Mouse (Mus musculus) midbrain, embryonic 13.5 days (tissue): ENCODE measurements around the gene Tbc1d1. TPM values are rescaled to one million over a fixed set of nuclear protein-coding genes. Genes with fewer than 3 reads are reported as not detected.

Experiments
- ATAC-seq: fragments of 200-750 bp; cut with Nextera tagmentation; 2 replicates; pipeline ENCODE4 v1.8.0; 2017; ENCODE audit warnings: mild to moderate bottlenecking, moderate TSS enrichment, moderate library complexity
- H3K27ac ChIP-seq: fragments of 300-500 bp; sonication (generic); 2 replicates; pipeline ENCODE4 v1.5.1; 2015; ENCODE audit warnings: inconsistent platforms, mild to moderate bottlenecking, moderate library complexity
- H3K27me3 ChIP-seq: fragments of 300-500 bp; sonication (generic); 2 replicates; pipeline ENCODE4 v1.6.1; 2015; ENCODE audit warnings: mild to moderate bottlenecking, inconsistent platforms
- H3K36me3 ChIP-seq: fragments of 300-500 bp; sonication (generic); 2 replicates; pipeline ENCODE4 v1.6.1; 2015; ENCODE audit warnings: mild to moderate bottlenecking, inconsistent platforms
- H3K4me1 ChIP-seq: fragments of 300-500 bp; sonication (generic); replicated peaks from 2 replicates; pipeline ENCODE4 v1.6.1; 2015; ENCODE audit warnings: inconsistent platforms
- H3K4me2 ChIP-seq: fragments of 300-500 bp; sonication (generic); replicated peaks from 2 replicates; pipeline ENCODE4 v1.6.1; 2015; ENCODE audit warnings: moderate library complexity, mild to moderate bottlenecking, inconsistent platforms
- H3K4me3 ChIP-seq: fragments of 300-500 bp; sonication (generic); replicated peaks from 2 replicates; pipeline ENCODE4 v1.5.1; 2015; ENCODE audit warnings: mild to moderate bottlenecking, inconsistent platforms
- H3K9ac ChIP-seq: fragments of 300-500 bp; sonication (generic); replicated peaks from 2 replicates; pipeline ENCODE4 v1.6.1; 2015; ENCODE audit warnings: mild to moderate bottlenecking, inconsistent platforms
- H3K9me3 ChIP-seq: fragments of 300-500 bp; sonication (generic); 2 replicates; pipeline ENCODE4 v1.6.1; 2016; ENCODE audit warnings: mild to moderate bottlenecking, inconsistent platforms
- WGBS: fragments of 180-500 bp; shearing (Covaris S2); methylation state at CpG from one replicate; pipeline ENCODE4 v1.1.7; 2015; 5-methylcytosine and 5-hydroxymethylcytosine counted together
- polyA plus RNA-seq: library from polyadenylated mRNA; unstranded; fragments of >200 nt; fragmentation: Nextera tagmentation; extraction: Ambion mirVana; gene quantifications from 2 replicates; pipeline ENCODE4 v1.2.1, GENCODE M21; 2015

Gene Tbc1d1
- polyA plus RNA-seq, 1 experiment from 2014 or later: 11.7 TPM

- no peak overlapping the region for H3K27ac ChIP-seq
- no peaks in the 10 kb centered on the region for H3K36me3 ChIP-seq
- WGBS: 85% methylated on average over 10 of the region's 10 CpGs
Observed at GRCm38 (mm10) chr5:64146384-64147005, 9.6 kb upstream of the Tbc1d1 start.

GRCm38 (mm10) chr5:64149184-64150127 lies 6.6 kb upstream of the Tbc1d1 start:
- Histone ChIP-seq H3K27me3 (peaks cover 8% of the 10 kb centered on the region), H3K9ac (no peak overlapping the region), H3K4me3 (no peak overlapping the region), H3K4me1 (0 out of 2 replicates have a peak, but pooled peaks cover 2% of the 10 kb centered on the region), H3K9me3 (no peaks in the 10 kb centered on the region), H3K4me2 (no peak overlapping the region), H3K27ac (no peak overlapping the region), H3K36me3 (no peaks in the 10 kb centered on the region)
- no peak for ATAC-seq
- 38% methylated on average over 17 of the region's 17 CpGs for WGBS

More at GRCm38 (mm10) chr5:64146384-64147005, 9.6 kb upstream of the Tbc1d1 start:
- no peak overlapping the region for H3K4me2 ChIP-seq
- ATAC-seq: no peak
- H3K4me1 ChIP-seq: 0 out of 2 replicates have a peak, but pooled peaks cover 2% of the 10 kb centered on the region
- H3K27me3 ChIP-seq: peaks cover 8% of the 10 kb centered on the region
- no peaks in the 10 kb centered on the region for H3K9me3 ChIP-seq
- H3K4me3 ChIP-seq: no peak overlapping the region
- no peak overlapping the region for H3K9ac ChIP-seq

DNA sequence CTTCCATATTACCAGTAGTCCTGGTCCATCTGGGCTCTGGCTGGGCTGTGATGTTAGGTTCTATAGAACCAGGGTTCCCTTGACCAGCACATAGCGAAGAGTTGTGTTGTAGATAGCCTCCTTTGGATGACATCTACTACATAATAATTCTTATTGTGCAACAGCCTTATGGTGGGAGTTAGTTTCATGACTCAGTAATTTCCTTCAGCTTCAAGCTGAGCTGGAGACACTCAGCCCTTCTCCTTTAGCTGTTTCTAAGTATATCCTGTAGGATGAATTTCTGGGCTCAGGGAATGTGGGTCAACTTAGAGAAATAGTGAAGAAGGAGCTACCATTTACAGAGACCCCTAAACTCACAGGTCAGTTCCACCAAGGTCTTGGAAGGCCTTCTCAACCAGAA lies 2.8 kb upstream of the Tbc1d1 start:
- Histone ChIP-seq H3K4me1 (0 out of 2 replicates have a peak, but pooled peaks cover 2% of the 10 kb centered on the region), H3K27ac (no peak overlapping the region), H3K4me2 (no peak overlapping the region), H3K9ac (no peak overlapping the region), H3K4me3 (no peak overlapping the region), H3K9me3 (no peaks in the 10 kb centered on the region), H3K27me3 (peaks cover 28% of the 10 kb centered on the region), H3K36me3 (no peaks in the 10 kb centered on the region)
- ATAC-seq: no peak
- WGBS: 91% methylated on average over 1 of the region's 1 CpGs

- 61% methylated on average over 4 of the region's 4 CpGs for WGBS
Observed at GRCm38 (mm10) chr5:64156579-64156978, 474 bp downstream of the Tbc1d1 start.

DNA sequence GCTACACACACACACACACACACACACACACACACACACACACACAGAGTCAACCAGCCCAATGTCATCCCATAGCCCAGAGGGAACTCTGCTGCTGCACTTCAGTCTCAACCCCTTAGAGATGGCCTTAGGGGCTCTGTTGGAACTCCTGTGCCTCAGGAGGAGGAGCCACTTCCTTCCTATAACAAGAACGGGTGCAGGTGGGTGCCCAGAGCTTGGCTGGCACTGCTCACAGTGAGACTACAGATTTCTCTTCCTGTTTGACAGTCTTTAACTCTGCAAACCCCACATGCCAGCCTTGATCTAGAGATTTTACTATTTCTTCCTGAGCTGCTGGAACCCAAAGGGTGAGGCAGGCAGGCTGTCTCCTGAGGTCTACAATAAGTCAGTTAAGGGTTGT lies 1.8 kb downstream of the Tbc1d1 start:
- Histone ChIP-seq H3K4me2 (no peak overlapping the region), H3K4me1 (peaks cover 15% of the 10 kb centered on the region), H3K4me3 (no peak overlapping the region), H3K27ac (no peak overlapping the region), H3K9ac (no peak overlapping the region), H3K9me3 (no peaks in the 10 kb centered on the region), H3K36me3 (no peaks in the 10 kb centered on the region), H3K27me3 (peaks cover 55% of the 10 kb centered on the region)
- ATAC-seq: no peak
- 50% methylated on average over 1 of the region's 1 CpGs for WGBS

More at GRCm38 (mm10) chr5:64156579-64156978, 474 bp downstream of the Tbc1d1 start:
- Histone ChIP-seq H3K4me3 (no peak overlapping the region), H3K27ac (no peak overlapping the region), H3K9me3 (no peaks in the 10 kb centered on the region), H3K27me3 (peaks cover 42% of the 10 kb centered on the region), H3K9ac (no peak overlapping the region), H3K4me1 (peaks cover 15% of the 10 kb centered on the region), H3K36me3 (no peaks in the 10 kb centered on the region), H3K4me2 (no peak overlapping the region)
- no peak for ATAC-seq

DNA sequence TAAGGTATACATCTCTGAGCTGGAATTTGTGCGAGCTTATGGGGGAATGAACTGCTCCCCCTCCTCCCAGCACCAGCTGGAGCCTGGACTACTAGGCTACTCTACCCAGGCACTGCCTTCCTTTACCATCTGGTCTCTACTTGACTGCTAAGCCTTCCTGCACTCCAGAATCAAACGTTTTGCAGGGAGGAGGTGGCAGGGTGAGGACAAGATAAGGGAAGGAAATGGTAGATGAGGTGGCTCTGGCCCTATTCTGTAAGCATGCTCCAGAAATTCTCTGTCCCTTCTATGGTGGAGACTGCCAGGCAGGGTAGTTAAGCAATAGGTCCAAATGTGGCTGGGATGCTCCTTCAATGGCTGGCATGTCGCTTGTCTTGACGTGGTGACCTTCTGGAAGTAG lies 2.4 kb downstream of the Tbc1d1 start:
- 38% methylated on average over 4 of the region's 4 CpGs for WGBS
- H3K36me3 ChIP-seq: no peaks in the 10 kb centered on the region
- H3K4me1 ChIP-seq: peaks cover 15% of the 10 kb centered on the region
- H3K4me2 ChIP-seq: peak overlapping the region; percentile 100; the same call in 1 of the 2 replicates
- no peak overlapping the region for H3K27ac ChIP-seq
- peaks cover 55% of the 10 kb centered on the region for H3K27me3 ChIP-seq
- no peaks in the 10 kb centered on the region for H3K9me3 ChIP-seq
- H3K9ac ChIP-seq: no peak overlapping the region
- ATAC-seq: no peak
- H3K4me3 ChIP-seq: 0 out of 2 replicates have a peak overlapping the region, but pooled peaks have one; percentile 67

- WGBS: under 1% methylated on average over 39 of the region's 39 CpGs
Observed at GRCm38 (mm10) chr5:64159065-64159780, 3.1 kb downstream of the Tbc1d1 start.

GRCm38 (mm10) chr5:64159781-64160704 lies 3.9 kb downstream of the Tbc1d1 start:
- peaks cover 15% of the 10 kb centered on the region for H3K4me1 ChIP-seq
- H3K4me3 ChIP-seq: peak overlapping the region; percentile 67
- ATAC-seq: peak; percentile 89
- WGBS: under 1% methylated on average over 59 of the region's 63 CpGs
- peak overlapping the region; percentile 69 for H3K9ac ChIP-seq
- H3K4me2 ChIP-seq: peak overlapping the region; percentile 100
- H3K36me3 ChIP-seq: no peaks in the 10 kb centered on the region
- no peaks in the 10 kb centered on the region for H3K9me3 ChIP-seq
- no peak overlapping the region for H3K27ac ChIP-seq
- H3K27me3 ChIP-seq: peaks cover 54% of the 10 kb centered on the region

More at GRCm38 (mm10) chr5:64159065-64159780, 3.1 kb downstream of the Tbc1d1 start:
- H3K9me3 ChIP-seq: no peaks in the 10 kb centered on the region
- H3K4me2 ChIP-seq: peak overlapping the region; percentile 100
- peak; percentile 63 for ATAC-seq
- H3K9ac ChIP-seq: peak overlapping the region; percentile 69
- peaks cover 15% of the 10 kb centered on the region for H3K4me1 ChIP-seq
- H3K27ac ChIP-seq: no peak overlapping the region
- peaks cover 55% of the 10 kb centered on the region for H3K27me3 ChIP-seq
- peak overlapping the region; percentile 67 for H3K4me3 ChIP-seq
- no peaks in the 10 kb centered on the region for H3K36me3 ChIP-seq

DNA sequence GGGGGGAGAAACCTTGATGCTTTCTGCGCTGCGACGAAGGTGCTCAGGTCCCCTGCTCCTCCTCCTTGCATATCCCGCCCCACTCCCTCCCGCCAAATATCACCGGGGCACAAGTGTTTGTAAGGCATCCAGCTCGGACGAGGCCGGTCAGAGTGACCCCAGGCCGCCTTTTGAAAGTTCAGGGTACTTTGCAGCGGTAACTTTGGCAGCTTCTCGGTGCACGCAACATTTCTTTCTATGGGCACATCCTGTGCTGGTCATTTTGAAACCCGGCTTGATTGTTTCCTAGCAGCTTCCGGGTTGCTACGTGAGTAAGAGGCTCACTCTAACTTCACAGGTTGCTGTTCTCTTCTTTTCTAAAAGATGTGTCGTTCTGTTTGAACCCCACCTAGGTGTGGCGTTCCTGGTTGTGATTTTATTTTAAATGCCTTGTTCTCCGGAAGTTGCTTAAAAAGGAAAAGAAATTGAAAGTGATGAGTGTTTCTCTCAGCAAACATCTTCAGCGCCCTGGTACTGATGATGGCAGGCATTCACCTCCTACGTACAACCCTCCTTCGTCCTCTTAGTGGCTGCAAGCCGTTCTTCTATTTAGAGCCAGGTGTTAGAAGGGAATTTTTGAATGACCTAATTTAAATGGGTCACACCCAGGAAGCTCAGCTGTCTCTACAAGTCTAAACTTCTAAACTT lies 4.7 kb downstream of the Tbc1d1 start:
- ATAC-seq: no peak
- H3K4me2 ChIP-seq: peak overlapping the region; percentile 100
- H3K9ac ChIP-seq: peak overlapping the region; percentile 69; the same call in 1 of the 2 replicates
- no peaks in the 10 kb centered on the region for H3K36me3 ChIP-seq
- peak overlapping the region; percentile 67 for H3K4me3 ChIP-seq
- no peaks in the 10 kb centered on the region for H3K9me3 ChIP-seq
- H3K27me3 ChIP-seq: peaks cover 50% of the 10 kb centered on the region
- WGBS: 2% methylated on average over 22 of the region's 23 CpGs
- H3K4me1 ChIP-seq: peaks cover 15% of the 10 kb centered on the region
- H3K27ac ChIP-seq: no peak overlapping the region

GRCm38 (mm10) chr5:64161917-64162316 lies 5.8 kb downstream of the Tbc1d1 start:
- no peak overlapping the region for H3K27ac ChIP-seq
- ATAC-seq: no peak
- H3K36me3 ChIP-seq: no peaks in the 10 kb centered on the region
- H3K27me3 ChIP-seq: peaks cover 47% of the 10 kb centered on the region
- H3K9me3 ChIP-seq: no peaks in the 10 kb centered on the region
- WGBS: 86% methylated on average over 3 of the region's 3 CpGs
- no peak overlapping the region for H3K4me3 ChIP-seq
- peaks cover 15% of the 10 kb centered on the region for H3K4me1 ChIP-seq
- H3K4me2 ChIP-seq: no peak overlapping the region
- H3K9ac ChIP-seq: no peak overlapping the region
